Mouse (Mus musculus) embryonic facial prominence, embryonic 15.5 days (tissue): ENCODE measurements at regions not wholly inside any gene's neighbourhood (a gene's known extent, or its start where the extent isn't known, plus 50 kb on each side); places are given as distances from the start of the nearest gene placed in this dataset.

Experiments used
- ATAC-seq: fragments of 200-750 bp; cut with Nextera tagmentation; 2 replicates; pipeline ENCODE4 v1.8.0; 2017; ENCODE audit warnings: low read depth, moderate TSS enrichment; ENCODE audit not compliant: insufficient number of reproducible peaks, low FRiP score, low TSS enrichment
- H3K27ac ChIP-seq: fragments of 300-500 bp; sonication (generic); replicated peaks from 2 replicates; pipeline ENCODE4 v1.5.1; 2015; ENCODE audit warnings: mild to moderate bottlenecking, inconsistent platforms
- H3K27me3 ChIP-seq: fragments of 300-500 bp; sonication (generic); 2 replicates; pipeline ENCODE4 v1.6.1; 2015; ENCODE audit warnings: inconsistent platforms
- H3K36me3 ChIP-seq: fragments of 300-500 bp; sonication (generic); 2 replicates; pipeline ENCODE4 v1.6.1; 2015; ENCODE audit warnings: mild to moderate bottlenecking, inconsistent platforms
- H3K4me1 ChIP-seq: fragments of 300-500 bp; sonication (generic); 2 replicates; pipeline ENCODE4 v1.6.1; 2015; ENCODE audit warnings: inconsistent platforms
- H3K4me2 ChIP-seq: fragments of 300-500 bp; sonication (generic); replicated peaks from 2 replicates; pipeline ENCODE4 v1.6.1; 2015; ENCODE audit warnings: mild to moderate bottlenecking, inconsistent platforms
- H3K4me3 ChIP-seq: fragments of 300-500 bp; sonication (generic); replicated peaks from 2 replicates; pipeline ENCODE4 v1.5.1; 2015; ENCODE audit warnings: mild to moderate bottlenecking, inconsistent platforms
- H3K9ac ChIP-seq: fragments of 300-500 bp; sonication (generic); 2 replicates; pipeline ENCODE4 v1.6.1; 2015; ENCODE audit warnings: inconsistent platforms
- H3K9me3 ChIP-seq: fragments of 300-500 bp; sonication (generic); replicated peaks from 2 replicates; pipeline ENCODE4 v1.6.1; 2016; ENCODE audit warnings: inconsistent platforms
- WGBS: fragments of 180-500 bp; shearing (Covaris S2); methylation state at CpG from one replicate; pipeline ENCODE4 v1.1.7; 2015; 5-methylcytosine and 5-hydroxymethylcytosine counted together

DNA sequence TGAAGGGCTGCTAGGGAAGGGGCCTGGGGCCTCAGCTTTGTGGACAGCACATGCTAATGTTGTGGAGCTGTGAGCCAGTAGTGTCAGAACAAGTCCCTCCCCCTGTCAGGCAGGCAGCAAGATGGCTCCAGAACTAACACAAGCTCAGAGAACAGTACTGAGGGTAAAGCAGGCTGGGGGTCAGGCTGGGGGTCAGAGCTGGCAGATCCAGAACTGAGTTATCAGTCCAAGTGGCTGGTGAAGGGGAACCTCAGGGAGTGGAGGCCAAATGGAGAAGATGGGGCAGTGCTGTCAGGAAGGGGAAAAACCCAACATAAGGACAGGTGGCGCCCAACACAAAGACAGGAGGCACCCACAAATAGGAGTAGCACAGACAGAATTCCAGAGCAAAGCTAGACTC, 985.1 kb downstream of the 4930447A16Rik start:
- no peaks in the 10 kb centered on the region for H3K36me3 ChIP-seq
- H3K9ac ChIP-seq, result no peak overlapping the region
- WGBS, result 84% methylated on average over 1 of the region's 1 CpGs
- H3K4me3 ChIP-seq, result no peak overlapping the region
- H3K27ac ChIP-seq, result no peak overlapping the region
- no peak overlapping the region for H3K4me2 ChIP-seq
- no peaks in the 10 kb centered on the region for H3K9me3 ChIP-seq
- no peak for ATAC-seq
- no peaks in the 10 kb centered on the region for H3K27me3 ChIP-seq
- H3K4me1 ChIP-seq, result peaks cover 26% of the 10 kb centered on the region

DNA sequence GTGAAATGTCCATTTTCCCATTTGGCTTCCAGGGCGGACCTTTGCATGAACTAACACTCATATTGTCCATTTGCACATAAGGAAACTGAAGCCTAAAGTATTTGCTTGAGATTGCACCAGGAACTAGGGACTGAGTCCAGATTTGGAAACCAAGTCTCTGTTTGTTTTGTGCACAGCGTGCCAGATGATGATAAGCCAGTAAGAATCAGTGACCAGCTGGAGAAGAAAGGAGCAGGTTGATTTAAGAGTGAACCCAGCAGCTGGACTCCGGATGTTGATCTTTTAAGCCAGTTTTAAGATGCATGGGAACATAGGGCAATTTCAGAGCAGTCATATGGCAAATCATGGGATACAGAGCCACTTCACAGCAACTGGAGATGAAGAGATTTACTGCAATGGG, 987.1 kb downstream of the 4930447A16Rik start:
- ATAC-seq, result no peak
- Histone ChIP-seq H3K9me3 (no peaks in the 10 kb centered on the region), H3K27me3 (no peaks in the 10 kb centered on the region), H3K4me1 (peaks cover 10% of the 10 kb centered on the region), H3K4me2 (no peak overlapping the region), H3K27ac (no peak overlapping the region), H3K4me3 (no peak overlapping the region), H3K9ac (no peak overlapping the region), H3K36me3 (no peaks in the 10 kb centered on the region)
- WGBS, result 88% methylated on average over 3 of the region's 3 CpGs

DNA sequence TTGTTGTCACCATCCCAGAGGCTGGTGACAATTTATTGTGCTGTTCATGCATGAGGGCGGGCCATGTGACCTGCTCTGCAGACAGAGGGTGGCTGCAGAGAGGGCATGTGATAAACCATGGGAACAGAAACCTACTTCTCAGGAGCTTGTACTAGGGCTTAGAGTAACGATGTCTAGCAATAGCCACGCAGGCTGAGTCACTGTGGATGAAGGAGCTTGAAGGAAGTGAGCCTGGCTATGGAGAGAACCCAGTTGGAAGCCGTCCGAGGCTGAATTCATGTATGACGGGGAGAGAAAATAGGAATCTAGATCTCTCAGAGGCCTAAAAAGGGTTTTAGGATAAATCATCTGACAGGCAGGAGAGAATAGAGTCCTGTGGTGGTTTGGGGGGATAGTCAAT, 988.0 kb downstream of the 4930447A16Rik start:
- ATAC-seq, result no peak
- 89% methylated on average over 6 of the region's 6 CpGs for WGBS

GRCm38 (mm10) chr15:38414318-38415090, 989.1 kb downstream of the 4930447A16Rik start:
- Histone ChIP-seq H3K4me1 (peaks cover 15% of the 10 kb centered on the region), H3K9me3 (no peaks in the 10 kb centered on the region), H3K4me3 (no peak overlapping the region), H3K27me3 (no peaks in the 10 kb centered on the region), H3K4me2 (no peak overlapping the region), H3K36me3 (no peaks in the 10 kb centered on the region), H3K9ac (no peak overlapping the region), H3K27ac (peak overlapping the region; percentile 48; the same call in 1 of the 2 replicates)
- no peak; the same call in 1 of the 2 replicates for ATAC-seq
- WGBS, result 59% methylated on average over 8 of the region's 8 CpGs

More for the DNA sequence above, 988.0 kb downstream of the 4930447A16Rik start:
- Histone ChIP-seq H3K9me3 (no peaks in the 10 kb centered on the region), H3K4me2 (no peak overlapping the region), H3K9ac (no peak overlapping the region), H3K27me3 (no peaks in the 10 kb centered on the region), H3K4me3 (no peak overlapping the region), H3K4me1 (peaks cover 9% of the 10 kb centered on the region; the same call in 1 of the 2 replicates), H3K36me3 (no peaks in the 10 kb centered on the region), H3K27ac (no peak overlapping the region)

GRCm38 (mm10) chr15:38415091-38415486, 989.7 kb downstream of the 4930447A16Rik start:
- Histone ChIP-seq H3K27me3 (no peaks in the 10 kb centered on the region), H3K4me2 (no peak overlapping the region), H3K4me3 (no peak overlapping the region), H3K27ac (0 out of 2 replicates have a peak overlapping the region, but pooled peaks have one; percentile 39), H3K4me1 (peaks cover 20% of the 10 kb centered on the region), H3K9me3 (no peaks in the 10 kb centered on the region), H3K36me3 (no peaks in the 10 kb centered on the region), H3K9ac (no peak overlapping the region)
- no peak for ATAC-seq
- 65% methylated on average over 2 of the region's 2 CpGs for WGBS

- ATAC-seq, result no peak; the same call in 1 of the 2 replicates
- peaks cover 35% of the 10 kb centered on the region for H3K4me1 ChIP-seq
- WGBS, result 50% methylated on average over 7 of the region's 7 CpGs
- no peak overlapping the region for H3K4me2 ChIP-seq
- H3K9ac ChIP-seq, result no peak overlapping the region
- H3K27me3 ChIP-seq, result no peaks in the 10 kb centered on the region
- H3K9me3 ChIP-seq, result no peaks in the 10 kb centered on the region
- H3K4me3 ChIP-seq, result no peak overlapping the region
- H3K27ac ChIP-seq, result peak overlapping the region; percentile 31
- no peaks in the 10 kb centered on the region for H3K36me3 ChIP-seq
Observed at GRCm38 (mm10) chr15:38419621-38420020, 994.3 kb downstream of the 4930447A16Rik start.

- Histone ChIP-seq H3K27ac (peak overlapping the region; percentile 65; the same call in 1 of the 2 replicates), H3K4me3 (no peak overlapping the region), H3K36me3 (no peaks in the 10 kb centered on the region), H3K27me3 (no peaks in the 10 kb centered on the region), H3K4me2 (no peak overlapping the region), H3K9me3 (no peaks in the 10 kb centered on the region), H3K9ac (no peak overlapping the region), H3K4me1 (peaks cover 29% of the 10 kb centered on the region)
- peak; percentile 26; the same call in 1 of the 2 replicates for ATAC-seq
- 31% methylated on average over 3 of the region's 3 CpGs for WGBS
Observed at GRCm38 (mm10) chr15:38420784-38421183, 995.4 kb downstream of the 4930447A16Rik start.

DNA sequence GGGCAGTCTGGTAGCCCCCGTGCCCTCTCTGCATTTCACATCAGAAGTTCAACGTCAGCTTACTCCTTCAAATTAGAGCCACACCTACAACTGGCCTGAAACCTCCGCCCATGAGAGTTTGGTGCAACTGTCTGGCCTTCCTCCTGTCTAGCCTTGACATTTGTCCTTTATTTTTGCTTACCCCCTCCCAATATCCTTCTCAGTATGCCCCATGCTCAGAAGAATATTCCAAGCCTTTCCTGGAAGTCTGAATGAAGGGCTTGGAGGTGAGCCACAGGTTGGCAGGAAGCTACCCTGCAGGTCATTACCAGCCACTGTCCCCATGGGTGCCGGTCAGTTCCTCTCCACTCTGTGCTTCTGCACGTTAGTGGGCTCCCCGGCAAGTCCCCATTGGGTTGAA, 997.4 kb downstream of the 4930447A16Rik start:
- 0 out of 2 replicates have a peak, but pooled peaks have one; percentile 36 for ATAC-seq
- Histone ChIP-seq H3K4me1 (peaks cover 29% of the 10 kb centered on the region), H3K9ac (no peak overlapping the region), H3K4me2 (no peak overlapping the region), H3K27ac (peak overlapping the region; percentile 70; the same call in 1 of the 2 replicates), H3K9me3 (no peaks in the 10 kb centered on the region), H3K4me3 (no peak overlapping the region), H3K27me3 (no peaks in the 10 kb centered on the region), H3K36me3 (no peaks in the 10 kb centered on the region)
- WGBS, result 56% methylated on average over 6 of the region's 6 CpGs

GRCm38 (mm10) chr15:38425506-38425905, 1000.2 kb downstream of the 4930447A16Rik start:
- ATAC-seq, result no peak

DNA sequence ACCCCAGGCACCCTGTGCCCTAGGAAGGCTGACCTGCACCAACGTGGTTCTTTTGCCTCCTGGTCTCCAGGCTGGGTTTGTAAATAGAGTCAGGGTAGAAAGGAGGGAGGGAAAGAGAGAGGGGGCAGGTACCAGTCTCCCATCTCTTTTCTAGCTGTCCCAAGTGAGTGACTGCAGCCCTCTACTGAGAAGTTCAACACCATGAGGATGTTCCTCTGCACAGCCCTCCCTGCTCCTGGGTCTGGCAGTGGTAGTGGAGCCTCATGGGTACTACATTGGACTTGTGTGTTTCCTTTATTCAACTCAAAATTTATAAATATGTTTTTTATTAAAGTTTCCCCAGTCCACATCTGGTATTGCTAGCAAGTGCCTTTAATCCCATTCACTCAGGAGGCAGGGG, 1002.6 kb downstream of the 4930447A16Rik start:
- no peaks in the 10 kb centered on the region for H3K9me3 ChIP-seq
- no peaks in the 10 kb centered on the region for H3K36me3 ChIP-seq
- no peak for ATAC-seq
- H3K9ac ChIP-seq, result no peak overlapping the region
- no peak overlapping the region for H3K4me2 ChIP-seq
- no peak overlapping the region for H3K27ac ChIP-seq
- H3K27me3 ChIP-seq, result no peaks in the 10 kb centered on the region
- WGBS, result 42% methylated on average over 1 of the region's 1 CpGs
- 0 out of 2 replicates have a peak, but pooled peaks cover 3% of the 10 kb centered on the region for H3K4me1 ChIP-seq
- no peak overlapping the region for H3K4me3 ChIP-seq

More at GRCm38 (mm10) chr15:38425506-38425905, 1000.2 kb downstream of the 4930447A16Rik start:
- Histone ChIP-seq H3K36me3 (no peaks in the 10 kb centered on the region), H3K4me3 (no peak overlapping the region), H3K27ac (no peak overlapping the region), H3K4me2 (no peak overlapping the region), H3K9me3 (no peaks in the 10 kb centered on the region), H3K27me3 (no peaks in the 10 kb centered on the region), H3K9ac (no peak overlapping the region), H3K4me1 (peaks cover 14% of the 10 kb centered on the region)
- 54% methylated on average over 4 of the region's 4 CpGs for WGBS

GRCm38 (mm10) chr15:38431668-38432067, 1006.3 kb downstream of the 4930447A16Rik start:
- H3K4me2 ChIP-seq, result no peak overlapping the region
- H3K4me3 ChIP-seq, result no peak overlapping the region
- H3K9me3 ChIP-seq, result no peaks in the 10 kb centered on the region
- H3K36me3 ChIP-seq, result no peaks in the 10 kb centered on the region
- no peak for ATAC-seq
- H3K9ac ChIP-seq, result no peak overlapping the region
- H3K4me1 ChIP-seq, result 0 out of 2 replicates have a peak, but pooled peaks cover 2% of the 10 kb centered on the region
- H3K27me3 ChIP-seq, result no peaks in the 10 kb centered on the region
- no peak overlapping the region for H3K27ac ChIP-seq
- 65% methylated on average over 2 of the region's 2 CpGs for WGBS
